Mouse (Mus musculus) stomach, embryonic 14.5 days (tissue): ENCODE data around the gene Thrb. TPM values are rescaled to one million over a fixed set of nuclear protein-coding genes. Genes with fewer than 3 reads are reported as not detected.

Experiments used
- ATAC-seq: fragments of 200-750 bp; cut with Nextera tagmentation; 2 replicates; pipeline ENCODE4 v1.8.0; 2017; ENCODE audit warnings: low read depth, moderate TSS enrichment; ENCODE audit not compliant: insufficient number of reproducible peaks, insufficient read depth, low FRiP score
- H3K27ac ChIP-seq: fragments of 300-500 bp; sonication (generic); 2 replicates; pipeline ENCODE4 v1.5.1; 2014; ENCODE audit warnings: mild to moderate bottlenecking, low read length, moderate library complexity, mixed read lengths
- H3K27me3 ChIP-seq: fragments of 300-500 bp; sonication (generic); 2 replicates; pipeline ENCODE4 v1.6.1; 2014; ENCODE audit warnings: low read length, control low read depth, mixed read lengths; ENCODE audit not compliant: control insufficient read depth, insufficient read depth
- H3K36me3 ChIP-seq: fragments of 300-500 bp; sonication (generic); 2 replicates; pipeline ENCODE4 v1.6.1; 2014; ENCODE audit warnings: mild to moderate bottlenecking, control low read depth, low read length, moderate library complexity, mixed read lengths; ENCODE audit not compliant: control insufficient read depth, insufficient read depth
- H3K4me1 ChIP-seq: fragments of 300-500 bp; sonication (generic); 2 replicates; pipeline ENCODE4 v1.6.1; 2014; ENCODE audit warnings: low read length, control low read depth, mixed read lengths; ENCODE audit not compliant: control insufficient read depth, insufficient read depth
- H3K4me2 ChIP-seq: fragments of 300-500 bp; sonication (generic); replicated peaks from 2 replicates; pipeline ENCODE4 v1.6.1; 2014; ENCODE audit warnings: low read depth, low read length, control low read depth
- H3K4me3 ChIP-seq: fragments of 300-500 bp; sonication (generic); 2 replicates; pipeline ENCODE4 v1.5.1; 2014; ENCODE audit warnings: low read depth, low read length, control low read depth
- H3K9ac ChIP-seq: fragments of 300-500 bp; sonication (generic); replicated peaks from 2 replicates; pipeline ENCODE4 v1.6.1; 2014; ENCODE audit warnings: low read depth, mild to moderate bottlenecking, control low read depth, low read length, moderate library complexity, mixed read lengths
- H3K9me3 ChIP-seq: fragments of 300-500 bp; sonication (generic); 2 replicates; pipeline ENCODE4 v1.6.1; 2016; ENCODE audit warnings: low read depth, low read length, control low read depth; ENCODE audit not compliant: control insufficient read depth
- WGBS: fragments of 180-500 bp; shearing (Covaris S2); extraction: QIAGEN DNeasy Blood & Tissue Kit; methylation state at CpG from one replicate; pipeline ENCODE4 v1.1.7; 2014; 5-methylcytosine and 5-hydroxymethylcytosine counted together
- polyA plus RNA-seq: library from polyadenylated mRNA; unstranded; fragments of >200 nt; fragmentation: Nextera tagmentation; extraction: Ambion mirVana; gene quantifications from 2 replicates; pipeline ENCODE4 v1.2.1, GENCODE M21; 2014

Thrb gene
- polyA plus RNA-seq, 1 experiment from 2014 or later = 1.0 TPM

GRCm38 (mm10) chr14:17884884-17885283 is 224.8 kb downstream of the Thrb start:
- 82% methylated on average over 13 of the region's 13 CpGs for WGBS

GRCm38 (mm10) chr14:17885320-17885719 is 225.3 kb downstream of the Thrb start:
- H3K9me3 ChIP-seq = no peaks in the 10 kb centered on the region
- H3K9ac ChIP-seq = no peak overlapping the region
- 77% methylated on average over 3 of the region's 3 CpGs for WGBS
- no peak overlapping the region for H3K27ac ChIP-seq
- H3K4me1 ChIP-seq = no peaks in the 10 kb centered on the region
- no peak for ATAC-seq
- H3K36me3 ChIP-seq = no peaks in the 10 kb centered on the region
- no peaks in the 10 kb centered on the region for H3K27me3 ChIP-seq
- no peak overlapping the region for H3K4me2 ChIP-seq
- H3K4me3 ChIP-seq = no peak overlapping the region

More at GRCm38 (mm10) chr14:17884884-17885283, 224.8 kb downstream of the Thrb start:
- no peak overlapping the region for H3K27ac ChIP-seq
- H3K4me1 ChIP-seq = no peaks in the 10 kb centered on the region
- H3K4me3 ChIP-seq = no peak overlapping the region
- no peaks in the 10 kb centered on the region for H3K27me3 ChIP-seq
- no peaks in the 10 kb centered on the region for H3K9me3 ChIP-seq
- ATAC-seq = no peak
- H3K9ac ChIP-seq = no peak overlapping the region
- H3K4me2 ChIP-seq = no peak overlapping the region
- no peaks in the 10 kb centered on the region for H3K36me3 ChIP-seq

GRCm38 (mm10) chr14:17894791-17895190 is 234.7 kb downstream of the Thrb start:
- no peaks in the 10 kb centered on the region for H3K9me3 ChIP-seq
- no peak overlapping the region for H3K9ac ChIP-seq
- H3K36me3 ChIP-seq = no peaks in the 10 kb centered on the region
- no peak overlapping the region for H3K4me2 ChIP-seq
- no peak overlapping the region for H3K27ac ChIP-seq
- 74% methylated on average over 1 of the region's 1 CpGs for WGBS
- H3K4me3 ChIP-seq = no peak overlapping the region
- no peak for ATAC-seq
- H3K4me1 ChIP-seq = no peaks in the 10 kb centered on the region
- H3K27me3 ChIP-seq = no peaks in the 10 kb centered on the region

- H3K4me2 ChIP-seq = no peak overlapping the region
- H3K4me1 ChIP-seq = no peaks in the 10 kb centered on the region
- 90% methylated on average over 6 of the region's 6 CpGs for WGBS
- H3K27me3 ChIP-seq = no peaks in the 10 kb centered on the region
- ATAC-seq = no peak
- H3K9ac ChIP-seq = no peak overlapping the region
- no peaks in the 10 kb centered on the region for H3K9me3 ChIP-seq
- no peak overlapping the region for H3K4me3 ChIP-seq
- no peak overlapping the region for H3K27ac ChIP-seq
- no peaks in the 10 kb centered on the region for H3K36me3 ChIP-seq
Observed at GRCm38 (mm10) chr14:17899733-17900413, 239.8 kb downstream of the Thrb start.

- H3K9ac ChIP-seq = no peak overlapping the region
- no peaks in the 10 kb centered on the region for H3K4me1 ChIP-seq
- H3K4me3 ChIP-seq = no peak overlapping the region
- no peak overlapping the region for H3K27ac ChIP-seq
- 64% methylated on average over 3 of the region's 3 CpGs for WGBS
- no peaks in the 10 kb centered on the region for H3K36me3 ChIP-seq
- no peak overlapping the region for H3K4me2 ChIP-seq
- ATAC-seq = no peak
- H3K9me3 ChIP-seq = no peaks in the 10 kb centered on the region
- no peaks in the 10 kb centered on the region for H3K27me3 ChIP-seq
Observed at GRCm38 (mm10) chr14:17900414-17900795, 240.3 kb downstream of the Thrb start.

GRCm38 (mm10) chr14:17902426-17902825 is 242.4 kb downstream of the Thrb start:
- H3K27ac ChIP-seq = no peak overlapping the region
- ATAC-seq = no peak
- no peaks in the 10 kb centered on the region for H3K9me3 ChIP-seq
- H3K4me3 ChIP-seq = no peak overlapping the region
- no peaks in the 10 kb centered on the region for H3K4me1 ChIP-seq
- 74% methylated on average over 2 of the region's 2 CpGs for WGBS
- H3K4me2 ChIP-seq = no peak overlapping the region
- H3K9ac ChIP-seq = no peak overlapping the region
- no peaks in the 10 kb centered on the region for H3K36me3 ChIP-seq
- no peaks in the 10 kb centered on the region for H3K27me3 ChIP-seq

GRCm38 (mm10) chr14:17903121-17903520 is 243.1 kb downstream of the Thrb start:
- Histone ChIP-seq H3K4me3 (no peak overlapping the region), H3K9me3 (no peaks in the 10 kb centered on the region), H3K4me2 (no peak overlapping the region), H3K27ac (no peak overlapping the region), H3K4me1 (no peaks in the 10 kb centered on the region), H3K9ac (no peak overlapping the region), H3K27me3 (no peaks in the 10 kb centered on the region), H3K36me3 (no peaks in the 10 kb centered on the region)
- WGBS = 82% methylated on average over 2 of the region's 2 CpGs
- ATAC-seq = no peak

- Histone ChIP-seq H3K27me3 (no peaks in the 10 kb centered on the region), H3K36me3 (no peaks in the 10 kb centered on the region), H3K9me3 (no peaks in the 10 kb centered on the region), H3K4me2 (no peak overlapping the region), H3K4me3 (no peak overlapping the region), H3K9ac (no peak overlapping the region), H3K4me1 (no peaks in the 10 kb centered on the region), H3K27ac (no peak overlapping the region)
- ATAC-seq = no peak
- 59% methylated on average over 1 of the region's 1 CpGs for WGBS
Observed at GRCm38 (mm10) chr14:17904554-17904953, 244.5 kb downstream of the Thrb start.

- Histone ChIP-seq H3K27ac (no peak overlapping the region), H3K27me3 (no peaks in the 10 kb centered on the region), H3K4me2 (no peak overlapping the region), H3K36me3 (no peaks in the 10 kb centered on the region), H3K9ac (no peak overlapping the region), H3K9me3 (no peaks in the 10 kb centered on the region), H3K4me1 (no peaks in the 10 kb centered on the region), H3K4me3 (no peak overlapping the region)
- WGBS = 72% methylated on average over 3 of the region's 3 CpGs
- no peak for ATAC-seq
Observed at GRCm38 (mm10) chr14:17905627-17906026, 245.6 kb downstream of the Thrb start.
